Mouse (Mus musculus) CH12.LX (cell line): ENCODE results near the gene Ccdc189. TPM values are rescaled to one million over a fixed set of nuclear protein-coding genes. Genes with fewer than 3 reads are reported as not detected.

Experiments
- DNase-seq: peaks from one replicate; pipeline ENCODE4 v3.0.0-alpha.2; 2013; ENCODE audit errors: extremely low read depth
- H3K27ac ChIP-seq: 2 replicates; pipeline ENCODE4 v1.5.1; 2012; ENCODE audit warnings: low read depth, mild to moderate bottlenecking, control low read depth, moderate library complexity; ENCODE audit not compliant: insufficient read depth
- H3K27me3 ChIP-seq: replicated peaks from 2 replicates; pipeline ENCODE3; 2012; ENCODE audit warnings: inconsistent platforms
- H3K36me3 ChIP-seq, 2 experiments: replicated peaks in 1 of 2; 2 replicates each; pipeline versions ENCODE3 to v1.6.1; 2012; ENCODE audit warnings: inconsistent platforms in 1 of 2, low read length in 1 of 2, mild to moderate bottlenecking in 1 of 2, mixed read lengths in 1 of 2, moderate library complexity in 1 of 2; ENCODE audit not compliant: control insufficient read depth in 1 of 2, insufficient read depth in 1 of 2
- H3K4me1 ChIP-seq, 2 experiments: 2 replicates each; pipeline ENCODE4 v1.6.1; 2012; ENCODE audit warnings: inconsistent platforms in 1 of 2, moderate library complexity in 1 of 2; ENCODE audit not compliant: insufficient read depth in 2 of 2, control insufficient read depth in 1 of 2
- H3K4me2 ChIP-seq: 2 replicates; pipeline ENCODE4 v1.6.1; 2012; ENCODE audit warnings: low read depth, mild to moderate bottlenecking, control low read depth; ENCODE audit not compliant: poor library complexity, insufficient read depth, severe bottlenecking
- H3K4me3 ChIP-seq, 3 experiments: fragments of 150-350 bp in 1 of 3; sonication (generic) in 1 of 3; replicated peaks in 1 of 3; 2 replicates each; pipeline versions ENCODE3 to v1.5.1; 2011 to 2012; ENCODE audit warnings: low read depth in 2 of 3, low read length in 2 of 3, mild to moderate bottlenecking in 2 of 3, moderate library complexity in 2 of 3, control low read depth in 1 of 3, improper control_type of control experiment in 1 of 3, inconsistent platforms in 1 of 3, mixed read lengths in 1 of 3; ENCODE audit not compliant: poor library complexity in 1 of 3
- H3K79me2 ChIP-seq: replicated peaks from 2 replicates; pipeline ENCODE4 v1.6.1; 2012; ENCODE audit warnings: mild to moderate bottlenecking, moderate library complexity; ENCODE audit not compliant: control insufficient read depth, poor library complexity, insufficient read depth, severe bottlenecking; ENCODE audit errors: extremely low read depth
- H3K9ac ChIP-seq: 2 replicates; pipeline ENCODE4 v1.6.1; 2012; ENCODE audit warnings: low read depth, mild to moderate bottlenecking, control low read depth, moderate library complexity; ENCODE audit not compliant: insufficient read depth
- H3K9me3 ChIP-seq: replicated peaks from 2 replicates; pipeline ENCODE3; 2012; ENCODE audit warnings: low read length, inconsistent platforms, mixed read lengths
- BHLHE40 ChIP-seq: IDR thresholded peaks from 2 replicates; pipeline ENCODE4 v1.6.1; 2011; ENCODE audit warnings: mild to moderate bottlenecking, low read depth, low read length, improper control_type of control experiment
- CHD2 ChIP-seq: IDR thresholded peaks from 2 replicates; pipeline ENCODE4 v1.6.1; 2011; ENCODE audit warnings: low read length, improper control_type of control experiment
- CTCF ChIP-seq, 2 experiments: IDR thresholded peaks in 1 of 2; conservative IDR thresholded peaks in 1 of 2; 2 replicates each; pipeline ENCODE4 v1.5.1; 2011 to 2012; ENCODE audit warnings: low read depth in 2 of 2, low read length in 2 of 2, improper control_type of control experiment in 1 of 2, inconsistent platforms in 1 of 2, mild to moderate bottlenecking in 1 of 2, moderate library complexity in 1 of 2
- E2F4 ChIP-seq: IDR thresholded peaks from 2 replicates; pipeline ENCODE4 v1.6.1; 2011; ENCODE audit warnings: low read depth, low read length, improper control_type of control experiment; ENCODE audit not compliant: insufficient replicate concordance
- ELF1 ChIP-seq: IDR thresholded peaks from 2 replicates; pipeline ENCODE4 v1.6.1; 2014; ENCODE audit warnings: low read depth, mild to moderate bottlenecking, inconsistent platforms, low read length, improper control_type of control experiment
- ETS1 ChIP-seq: conservative IDR thresholded peaks from 2 replicates; pipeline ENCODE4 v1.6.1; 2012; ENCODE audit warnings: low read depth, mild to moderate bottlenecking, inconsistent platforms, low read length, improper control_type of control experiment, moderate library complexity
- GABPA ChIP-seq: IDR thresholded peaks from 2 replicates; pipeline ENCODE4 v1.6.1; 2012; ENCODE audit warnings: low read depth, low read length, improper control_type of control experiment, inconsistent platforms; ENCODE audit not compliant: insufficient replicate concordance
- JUN ChIP-seq: IDR thresholded peaks from 2 replicates; pipeline ENCODE4 v1.6.1; 2011; ENCODE audit warnings: low read depth, mild to moderate bottlenecking, low read length, improper control_type of control experiment, moderate library complexity; ENCODE audit not compliant: insufficient read depth
- MAFK ChIP-seq: IDR thresholded peaks from 2 replicates; pipeline ENCODE4 v1.6.1; 2011; ENCODE audit warnings: low read length, improper control_type of control experiment; ENCODE audit not compliant: insufficient replicate concordance
- MAX ChIP-seq: IDR thresholded peaks from 2 replicates; pipeline ENCODE4 v1.6.1; 2011; ENCODE audit warnings: low read length, improper control_type of control experiment
- MEF2A ChIP-seq: IDR thresholded peaks from 2 replicates; pipeline ENCODE4 v1.6.1; 2014; ENCODE audit warnings: low read depth, mild to moderate bottlenecking, inconsistent platforms, low read length, improper control_type of control experiment, borderline replicate concordance
- MYC ChIP-seq: IDR thresholded peaks from 2 replicates; pipeline ENCODE4 v1.6.1; 2011; ENCODE audit warnings: low read depth, mild to moderate bottlenecking, improper control_type of control experiment, low read length
- NELFE ChIP-seq: IDR thresholded peaks from 2 replicates; pipeline ENCODE4 v1.6.1; 2011; ENCODE audit warnings: low read depth, low read length, improper control_type of control experiment
- POLR2A ChIP-seq: IDR thresholded peaks from 2 replicates; pipeline ENCODE4 v1.6.1; 2011; ENCODE audit warnings: low read depth, mild to moderate bottlenecking, improper control_type of control experiment, low read length
- POLR2AphosphoS2 ChIP-seq: IDR thresholded peaks from 2 replicates; pipeline ENCODE4 v1.6.1; 2011; ENCODE audit warnings: low read depth, low read length, improper control_type of control experiment
- RAD21 ChIP-seq: IDR thresholded peaks from 2 replicates; pipeline ENCODE4 v1.6.1; 2011; ENCODE audit warnings: low read depth, mild to moderate bottlenecking, low read length, improper control_type of control experiment, moderate library complexity
- RCOR1 ChIP-seq: conservative IDR thresholded peaks from 2 replicates; pipeline ENCODE4 v1.6.1; 2012; ENCODE audit warnings: low read depth, mild to moderate bottlenecking, inconsistent platforms, low read length, improper control_type of control experiment
- ZC3H11A ChIP-seq: IDR thresholded peaks from 2 replicates; pipeline ENCODE4 v1.6.1; 2012; ENCODE audit warnings: low read depth, mild to moderate bottlenecking, inconsistent platforms, low read length, improper control_type of control experiment
- ZMIZ1 ChIP-seq: IDR thresholded peaks from 2 replicates; pipeline ENCODE4 v1.6.1; 2012; ENCODE audit warnings: low read depth, mild to moderate bottlenecking, inconsistent platforms, low read length, improper control_type of control experiment
- ZNF384 ChIP-seq: IDR thresholded peaks from 2 replicates; pipeline ENCODE4 v1.6.1; 2012; ENCODE audit warnings: low read depth, low read length, improper control_type of control experiment, inconsistent platforms
- dilution Hi-C: fragments of 300-500 bp; cut with MboI; formaldehyde crosslinking; loops from 2 replicates; pipeline ENCODE4 v1.14.3; 2020; ENCODE audit warnings: low sequenced_read_pairs; ENCODE audit not compliant: extremely low pct_unique_long_range_greater_than_20kb, extremely low pct_ligation_motif_present
- in situ Hi-C: fragments of 300-500 bp; cut with MboI; formaldehyde crosslinking; loops from 3 replicates; pipeline ENCODE4 v1.14.3; 2019; ENCODE audit warnings: low sequenced_read_pairs, low pct_ligation_motif_present, low pct_unique_long_range_greater_than_20kb, mixed read lengths
- polyA plus RNA-seq: library from polyadenylated mRNA; unstranded; fragments of >175 nt; gene quantifications from 2 replicates; pipeline ENCODE4 v1.2.1, GENCODE M21; 2012; ENCODE audit warnings: low read depth; ENCODE audit not compliant: insufficient read length
- total RNA-seq, 2 experiments: library from RNA; depleted of rRNA; stranded (reverse); fragments of 300-350 nt in 1 of 2; fragments of >200 nt in 1 of 2; gene quantifications; 2 replicates each; pipeline ENCODE4 v1.2.3; 2012 to 2014

The Ccdc189 gene
- total and polyA plus RNA-seq, 3 experiments: 2.1 to 2.9 (median 2.2) TPM

DNA sequence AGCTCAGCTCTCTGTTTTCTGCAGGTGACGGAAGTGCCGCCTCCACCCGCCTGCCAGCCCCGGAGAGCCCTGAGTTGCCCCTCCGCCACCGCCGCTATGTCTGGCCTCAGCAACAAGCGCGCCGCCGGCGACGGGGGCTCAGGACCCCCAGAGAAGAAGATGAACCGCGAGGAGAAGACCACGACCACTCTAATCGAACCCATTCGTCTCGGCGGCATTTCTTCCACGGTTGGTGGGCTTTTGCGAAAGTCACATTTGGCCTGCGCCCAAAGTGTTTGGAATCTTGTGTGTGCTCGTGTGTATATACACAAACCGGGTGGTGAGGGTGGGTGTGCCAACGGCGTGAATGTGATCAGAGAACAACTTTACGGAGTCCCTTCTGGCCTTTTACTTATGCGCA is 506 bp upstream of the Ccdc189 start:
- Histone ChIP-seq H3K4me2 (peak overlapping the region; percentile 34), H3K4me1 (peaks cover 7 to 55% of the 10 kb centered on the region in 2 experiments; a peak in 3 of 4 replicates), H3K9ac (peak overlapping the region; percentile 86), H3K36me3 (peaks cover 47 to 68% of the 10 kb centered on the region in 2 experiments), H3K9me3 (no peaks in the 10 kb centered on the region), H3K27me3 (no peaks in the 10 kb centered on the region), H3K27ac (no peak overlapping the region), H3K4me3 (peak overlapping the region; percentile 86 to 97 (median 87)), H3K79me2 (peaks cover 13% of the 10 kb centered on the region)
- dilution Hi-C loops: no loop called here
- DNase-seq: no peak
- in situ Hi-C loops: no loop called here
- TF ChIP-seq ETS1: no peak
- no peak for TF ChIP-seq NELFE
- no peak for TF ChIP-seq E2F4
- no peak for TF ChIP-seq ZNF384

DNA sequence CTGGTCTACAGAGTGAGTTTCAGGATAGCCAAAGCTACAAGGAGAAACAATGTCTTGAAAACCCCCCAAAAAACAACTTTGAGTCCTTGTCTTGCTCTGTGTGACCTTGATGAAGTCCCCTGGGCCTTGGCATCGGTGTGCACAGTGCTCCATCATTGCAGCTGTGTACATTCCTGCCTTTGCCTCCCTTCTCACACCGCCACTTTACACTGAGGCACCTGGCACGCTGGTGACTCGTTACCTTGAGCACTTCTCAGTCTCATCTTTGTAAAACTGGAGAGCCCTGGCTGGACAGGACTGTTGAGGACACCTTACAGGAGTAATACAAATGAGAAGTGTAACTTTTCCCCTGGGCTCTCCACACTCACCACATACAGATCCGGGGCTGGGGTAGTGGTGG is 1.2 kb downstream of the Ccdc189 start:
- Histone ChIP-seq H3K4me2 (peak overlapping the region; percentile 89), H3K27ac (no peak overlapping the region), H3K79me2 (peaks cover 13% of the 10 kb centered on the region), H3K9ac (peak overlapping the region; percentile 20; the same call in 1 of the 2 replicates), H3K27me3 (no peaks in the 10 kb centered on the region), H3K4me3 (no peak overlapping the region), H3K36me3 (peaks cover 49 to 69% of the 10 kb centered on the region in 2 experiments), H3K4me1 (peaks cover 7 to 39% of the 10 kb centered on the region in 2 experiments; a peak in 3 of 4 replicates), H3K9me3 (no peaks in the 10 kb centered on the region)
- DNase-seq: no peak
- in situ Hi-C loops (no loop called here), dilution Hi-C loops (no loop called here)
- TF ChIP-seq CTCF (conservative IDR thresholded peaks at IDR 0.05 in 1 of 2, IDR thresholded peaks at IDR 0.05 in 1 of 2; ENCODE audit: low read depth in 2 of 2, low read length in 2 of 2): no peak
- TF ChIP-seq E2F4: no peak
- no peak for TF ChIP-seq MEF2A
- TF ChIP-seq JUN: no peak
- no peak for TF ChIP-seq MAX
- TF ChIP-seq CHD2: no peak
- TF ChIP-seq BHLHE40: no peak
- no peak for TF ChIP-seq ZC3H11A
- TF ChIP-seq POLR2A: no peak
- no peak for TF ChIP-seq ELF1
- no peak for TF ChIP-seq MYC
- TF ChIP-seq POLR2AphosphoS2: no peak
- TF ChIP-seq GABPA: no peak
- no peak for TF ChIP-seq MAFK
- no peak for TF ChIP-seq ZMIZ1
- no peak for TF ChIP-seq NELFE
- no peak for TF ChIP-seq RAD21
- TF ChIP-seq ZNF384: no peak
- TF ChIP-seq RCOR1: no peak
